Comparison of ENCODE assay signal across 8 mouse cellular contexts in genomic region chr3:105899394-105900147, GRCm38 (mm10). TPM values are rescaled to one million over a fixed set of nuclear protein-coding genes. Genes with fewer than 3 reads are reported as not detected.
DNase-seq lines count a peak whose midpoint lies in the region; ATAC-seq and TF ChIP-seq lines count a peak whose summit lies in the region.

No protein-coding gene starts in this region.

- H3K27me3 ChIP-seq in forebrain, embryonic 15.5 days = no peaks in the 10 kb centered on the region
- no peaks in the 10 kb centered on the region for H3K27me3 ChIP-seq in liver, postnatal 0 days (ENCODE audit: insufficient read depth, low read length)
- H3K27me3 ChIP-seq in neural tube, embryonic 14.5 days (ENCODE audit: control insufficient read depth, insufficient read depth, low read length) = no peaks in the 10 kb centered on the region

- TF ChIP-seq CTCF in liver, postnatal 0 days (IDR thresholded peaks at IDR 0.05; ENCODE audit: low read depth) = peak; percentile 97

- intact Hi-C loops in heart, postnatal 25 days (cut with DNase I) = loop anchor here (1.0 to 5.0 kb wide), 3 partner anchors 173 to 225 kb away; partner anchors contain the start of gene Ddx20

- TF ChIP-seq EP300 in liver, postnatal 0 days (IDR thresholded peaks at IDR 0.05; ENCODE audit: low read depth) = no peak

- DNase-seq in ES-CJ7 (ENCODE audit: low read depth, low spot score) = peak; percentile 85
- DNase-seq in heart, postnatal 25 days (ENCODE audit: low spot score) = peak; percentile 60
- peak; percentile 56 for DNase-seq in large intestine, adult 2 months (ENCODE audit: low read depth, low spot score)
- peak; percentile 88 for DNase-seq in liver, postnatal 0 days
- peak; percentile 65 for DNase-seq in telencephalon, adult 2 months (ENCODE audit: low read depth, low spot score)

- no peak overlapping the region for H3K4me2 ChIP-seq in forebrain, embryonic 15.5 days (replicated peaks)
- H3K4me2 ChIP-seq in liver, postnatal 0 days (ENCODE audit: low read depth, low read length) = no peak overlapping the region
- no peak overlapping the region for H3K4me2 ChIP-seq in neural tube, embryonic 14.5 days (ENCODE audit: low read depth, low read length)

- 46% methylated on average over 8 of the region's 8 CpGs for WGBS in forebrain, embryonic 15.5 days
- WGBS in large intestine, adult 2 months = 43% methylated on average over 8 of the region's 8 CpGs
- WGBS in liver, postnatal 0 days (ENCODE audit: insufficient replicate concordance) = 41% methylated on average over 8 of the region's 8 CpGs
- 42% methylated on average over 8 of the region's 8 CpGs for WGBS in neural tube, embryonic 14.5 days

- H3K9me3 ChIP-seq in forebrain, embryonic 15.5 days = no peaks in the 10 kb centered on the region
- H3K9me3 ChIP-seq in liver, postnatal 0 days (ENCODE audit: low read length) = no peaks in the 10 kb centered on the region
- H3K9me3 ChIP-seq in neural tube, embryonic 14.5 days (ENCODE audit: control insufficient read depth, low read length) = no peaks in the 10 kb centered on the region

- H3K9ac ChIP-seq in forebrain, embryonic 15.5 days (replicated peaks) = no peak overlapping the region
- no peak overlapping the region for H3K9ac ChIP-seq in liver, postnatal 0 days (replicated peaks)
- no peak overlapping the region for H3K9ac ChIP-seq in neural tube, embryonic 14.5 days (replicated peaks; ENCODE audit: low read depth, low read length)

- ATAC-seq in cerebellum, adult (ENCODE audit: insufficient number of reproducible peaks, low FRiP score, low TSS enrichment) = peak; percentile 86
- peak; percentile 77 for ATAC-seq in forebrain, embryonic 15.5 days (replicated peaks)
- ATAC-seq in liver, postnatal 0 days = peak; percentile 39
- ATAC-seq in neural tube, embryonic 14.5 days (ENCODE audit: low read depth) = peak; percentile 79

- no peaks in the 10 kb centered on the region for H3K4me1 ChIP-seq in forebrain, embryonic 15.5 days
- peaks cover 14% of the 10 kb centered on the region for H3K4me1 ChIP-seq in liver, postnatal 0 days (ENCODE audit: insufficient read depth)
- H3K4me1 ChIP-seq in neural tube, embryonic 14.5 days (ENCODE audit: control insufficient read depth, insufficient read depth, low read length) = no peaks in the 10 kb centered on the region

- H3K4me3 ChIP-seq in forebrain, embryonic 15.5 days = no peak overlapping the region
- H3K4me3 ChIP-seq in liver, postnatal 0 days (ENCODE audit: low read depth, low read length) = no peak overlapping the region
- no peak overlapping the region for H3K4me3 ChIP-seq in neural tube, embryonic 14.5 days (ENCODE audit: low read depth, low read length)

- H3K27ac ChIP-seq in forebrain, embryonic 15.5 days (replicated peaks) = no peak overlapping the region
- no peak overlapping the region for H3K27ac ChIP-seq in liver, postnatal 0 days (ENCODE audit: low read depth)
- no peak overlapping the region for H3K27ac ChIP-seq in neural tube, embryonic 14.5 days (ENCODE audit: low read depth, low read length)

- H3K36me3 ChIP-seq in forebrain, embryonic 15.5 days = no peaks in the 10 kb centered on the region
- H3K36me3 ChIP-seq in liver, postnatal 0 days (replicated peaks; ENCODE audit: insufficient read depth, low read length) = no peaks in the 10 kb centered on the region
- H3K36me3 ChIP-seq in neural tube, embryonic 14.5 days (ENCODE audit: control insufficient read depth, insufficient read depth, low read length) = no peaks in the 10 kb centered on the region

RNA-seq across cellular contexts. Expression of gene Tmigd3, which starts 28.9 kb away (rescaled TPM):
- polyA plus RNA-seq in forebrain, embryonic 15.5 days (2015; fragmentation: Nextera tagmentation; extraction: Ambion mirVana) = 0.24 TPM in 1 of 2 replicates, not detected in the other
- total RNA-seq in heart, postnatal 25 days (2021) = not detected
- 0.48 and 0.51 TPM in 2 replicates for polyA plus RNA-seq in large intestine, adult 2 months (2012; rRNA removed)
- polyA plus RNA-seq in liver, postnatal 0 days (2015; fragmentation: Nextera tagmentation; extraction: Ambion mirVana) = 0.13 TPM in 1 of 2 replicates, not detected in the other
- 0.23 TPM in 1 of 2 replicates, not detected in the other for polyA plus RNA-seq in neural tube, embryonic 14.5 days (2014; fragmentation: Nextera tagmentation; extraction: Ambion mirVana)

RNA-seq across cellular contexts. Expression of gene Adora3, which starts 28.9 kb away (rescaled TPM):
- polyA plus RNA-seq in forebrain, embryonic 15.5 days (2015; fragmentation: Nextera tagmentation; extraction: Ambion mirVana) = 0.23 and 0.46 TPM in 2 replicates
- total RNA-seq in heart, postnatal 25 days (2021) = under 1 TPM; 0.21 to 0.25 TPM
- 0.35 and 0.40 TPM in 2 replicates for polyA plus RNA-seq in large intestine, adult 2 months (2012; rRNA removed)
- polyA plus RNA-seq in liver, postnatal 0 days (2015; fragmentation: Nextera tagmentation; extraction: Ambion mirVana) = 0.62 and 0.92 TPM in 2 replicates
- polyA plus RNA-seq in neural tube, embryonic 14.5 days (2014; fragmentation: Nextera tagmentation; extraction: Ambion mirVana) = 0.15 and 0.44 TPM in 2 replicates

RNA-seq across cellular contexts. Expression of gene I830077J02Rik, which starts 32.9 kb away (rescaled TPM):
- 0.20 and 0.23 TPM in 2 replicates for polyA plus RNA-seq in forebrain, embryonic 15.5 days (2015; fragmentation: Nextera tagmentation; extraction: Ambion mirVana)
- under 1 TPM; 0.60 to 0.84 TPM for total RNA-seq in heart, postnatal 25 days (2021)
- polyA plus RNA-seq in large intestine, adult 2 months (2012; rRNA removed) = 1.3 and 2.7 TPM in 2 replicates
- polyA plus RNA-seq in liver, postnatal 0 days (2015; fragmentation: Nextera tagmentation; extraction: Ambion mirVana) = 3.9 and 5.4 TPM in 2 replicates
- polyA plus RNA-seq in neural tube, embryonic 14.5 days (2014; fragmentation: Nextera tagmentation; extraction: Ambion mirVana) = 0.37 and 0.46 TPM in 2 replicates

RNA-seq across cellular contexts. Expression of gene Wdr77, which starts 59.6 kb away (rescaled TPM):
- polyA plus RNA-seq in forebrain, embryonic 15.5 days (2015; fragmentation: Nextera tagmentation; extraction: Ambion mirVana) = 101 and 109 TPM in 2 replicates
- total RNA-seq in heart, postnatal 25 days (2021) = 10 to 100 TPM; 43.5 to 44.9 TPM
- 38.8 and 42.7 TPM in 2 replicates for polyA plus RNA-seq in large intestine, adult 2 months (2012; rRNA removed)
- 28.9 and 32.4 TPM in 2 replicates for polyA plus RNA-seq in liver, postnatal 0 days (2015; fragmentation: Nextera tagmentation; extraction: Ambion mirVana)
- 89.6 and 91.4 TPM in 2 replicates for polyA plus RNA-seq in neural tube, embryonic 14.5 days (2014; fragmentation: Nextera tagmentation; extraction: Ambion mirVana)
